24 mouse cellular contexts compared by ENCODE assay signal in the genomic region with DNA sequence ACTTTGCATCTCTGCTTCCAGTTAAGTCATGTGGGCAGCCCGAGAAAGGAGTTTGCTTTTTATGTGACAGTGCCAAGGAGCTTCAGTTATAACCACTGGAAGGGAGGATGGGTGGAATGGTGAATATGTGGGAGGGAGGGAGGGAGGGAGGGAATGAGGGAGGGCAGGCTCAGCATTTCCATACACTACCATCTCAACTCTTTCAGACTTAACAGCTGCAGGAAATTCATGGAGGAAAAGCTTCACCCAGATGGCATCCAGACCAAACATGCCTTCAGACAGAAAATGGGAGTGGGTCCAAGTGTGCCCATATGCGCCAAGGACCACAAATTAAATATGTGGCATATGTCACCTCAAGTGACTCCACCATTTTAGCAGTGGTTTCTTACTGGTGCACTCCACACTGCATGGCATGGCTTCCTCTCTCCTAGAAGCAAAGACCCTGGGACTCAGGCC.
A peak's percentile ranks its signal among the peaks of the same experiment; 100 is the strongest.
DNase-seq lines count a peak whose midpoint lies in the region; ATAC-seq and TF ChIP-seq lines count a peak whose summit lies in the region.
"Had no signal": no experiment of that assay in that cellular context is flagged by ENCODE, and none has a peak within 500 bp of the region (broad histone marks: within the 10 kb centered on the region; RNA-seq: fewer than 3 reads in every experiment).

No protein-coding gene starts in this region.

- H3K36me3 ChIP-seq in midbrain, postnatal 0 days (ENCODE audit: insufficient read depth, low read length): no peaks in the 10 kb centered on the region
- no peaks in the 10 kb centered on the region for H3K36me3 ChIP-seq in midbrain, embryonic 16.5 days (ENCODE audit: control insufficient read depth, insufficient read depth, low read length)
- no peaks in the 10 kb centered on the region for H3K36me3 ChIP-seq in limb, embryonic 15.5 days
- H3K36me3 ChIP-seq: heart, embryonic 15.5 days; neural tube, embryonic 15.5 days had no signal

- no peaks in the 10 kb centered on the region for H3K4me1 ChIP-seq in midbrain, postnatal 0 days (ENCODE audit: insufficient read depth, low read length)
- H3K4me1 ChIP-seq in midbrain, embryonic 16.5 days (ENCODE audit: control insufficient read depth, insufficient read depth, low read length): no peaks in the 10 kb centered on the region
- no peaks in the 10 kb centered on the region for H3K4me1 ChIP-seq in limb, embryonic 15.5 days
- H3K4me1 ChIP-seq: megakaryocyte, embryonic 14.5 days; neural tube, embryonic 15.5 days had no signal

- no peak overlapping the region for H3K4me3 ChIP-seq in midbrain, postnatal 0 days (ENCODE audit: low read depth, low read length)
- H3K4me3 ChIP-seq in midbrain, embryonic 16.5 days (ENCODE audit: low read depth, low read length): no peak overlapping the region
- H3K4me3 ChIP-seq in limb, embryonic 15.5 days: no peak overlapping the region
- H3K4me3 ChIP-seq: heart, embryonic 15.5 days; megakaryocyte, embryonic 14.5 days; neural tube, embryonic 15.5 days had no signal

- H3K9ac ChIP-seq in midbrain, postnatal 0 days (replicated peaks; ENCODE audit: low read length, poor library complexity, severe bottlenecking): no peak overlapping the region
- H3K9ac ChIP-seq in midbrain, embryonic 16.5 days (ENCODE audit: low read depth, low read length): no peak overlapping the region
- no peak overlapping the region for H3K9ac ChIP-seq in limb, embryonic 15.5 days
- H3K9ac ChIP-seq: heart, embryonic 15.5 days; neural tube, embryonic 15.5 days had no signal

- 90% methylated on average over 2 of the region's 2 CpGs for WGBS in midbrain, postnatal 0 days
- 85% methylated on average over 2 of the region's 2 CpGs for WGBS in midbrain, embryonic 16.5 days
- WGBS in limb, embryonic 15.5 days: 49% methylated on average over 2 of the region's 2 CpGs

- no peak overlapping the region for H3K4me2 ChIP-seq in midbrain, postnatal 0 days (ENCODE audit: low read depth, low read length, poor library complexity, severe bottlenecking)
- no peak overlapping the region for H3K4me2 ChIP-seq in midbrain, embryonic 16.5 days (ENCODE audit: low read length)
- no peak overlapping the region for H3K4me2 ChIP-seq in limb, embryonic 15.5 days
- H3K4me2 ChIP-seq: heart, embryonic 15.5 days; neural tube, embryonic 15.5 days had no signal

- H3K9me3 ChIP-seq in midbrain, postnatal 0 days (ENCODE audit: low read length): no peaks in the 10 kb centered on the region
- no peaks in the 10 kb centered on the region for H3K9me3 ChIP-seq in midbrain, embryonic 16.5 days (replicated peaks; ENCODE audit: control insufficient read depth, low read length, poor library complexity, severe bottlenecking)
- no peaks in the 10 kb centered on the region for H3K9me3 ChIP-seq in limb, embryonic 15.5 days
- H3K9me3 ChIP-seq: heart, embryonic 15.5 days; megakaryocyte, embryonic 14.5 days; neural tube, embryonic 15.5 days had no signal

- H3K27me3 ChIP-seq in midbrain, postnatal 0 days (ENCODE audit: insufficient read depth, low read length): no peaks in the 10 kb centered on the region
- no peaks in the 10 kb centered on the region for H3K27me3 ChIP-seq in midbrain, embryonic 16.5 days (ENCODE audit: control insufficient read depth, insufficient read depth, low read depth, low read length)
- no peaks in the 10 kb centered on the region for H3K27me3 ChIP-seq in limb, embryonic 15.5 days
- H3K27me3 ChIP-seq: heart, embryonic 15.5 days; megakaryocyte, embryonic 14.5 days; neural tube, embryonic 15.5 days had no signal

- no peak for TF ChIP-seq CTCF in midbrain, postnatal 0 days (IDR thresholded peaks at IDR 0.05)

- H3K27ac ChIP-seq in midbrain, postnatal 0 days (ENCODE audit: low read depth, low read length): no peak overlapping the region
- no peak overlapping the region for H3K27ac ChIP-seq in midbrain, embryonic 16.5 days (ENCODE audit: low read length)
- H3K27ac ChIP-seq in limb, embryonic 15.5 days: peak overlapping the region; percentile 43
- H3K27ac ChIP-seq: heart, embryonic 15.5 days; kidney, postnatal 0 days; neural tube, embryonic 15.5 days had no signal

- DNase-seq in cerebellum, adult 8-10 months: peak; percentile 7
- no peak for DNase-seq in cerebellum, adult 11-12 months
- DNase-seq in frontal cortex, postnatal 14 days (ENCODE audit: low spot score in 2 of 2): no peak
- DNase-seq in midbrain, postnatal 0 days (ENCODE audit: low spot score): peak; percentile 24
- DNase-seq in urinary bladder, postnatal 36 days (ENCODE audit: low spot score in 2 of 2): no peak
- DNase-seq: adrenal gland, postnatal 25 days; gastrocnemius, postnatal 14 days; heart, postnatal 4 days; liver; lung, postnatal 14 days; midbrain, embryonic 14.5 days; right cerebral cortex, postnatal 14 days; thymus, adult 18-20 months; thymus, postnatal 4 days had no signal

- peak; percentile 84 for ATAC-seq in frontal cortex, adult (ENCODE audit: low TSS enrichment)
- no peak for ATAC-seq in midbrain, postnatal 0 days (ENCODE audit: low FRiP score)
- ATAC-seq in midbrain, embryonic 16.5 days: no peak
- 0 out of 2 replicates have a peak, but pooled peaks have one; percentile 58 for ATAC-seq in limb, embryonic 15.5 days (ENCODE audit: insufficient number of reproducible peaks, low FRiP score, low TSS enrichment, low read depth)
- ATAC-seq: activated CD4-positive, CD25-positive, alpha-beta regulatory T cell, adult 4 months; CD4-positive, CD25-positive, alpha-beta regulatory T cell, adult 4 months; intestine, postnatal 0 days had no signal

Comparison
In these comparisons a context has a peak if more than half of its experiments do, and no peak if none do; other contexts are left out.
1. DNase-seq: peak in cerebellum, adult 8-10 months (single experiment) and midbrain, postnatal 0 days (single experiment); none in cerebellum, adult 11-12 months (single experiment), frontal cortex, postnatal 14 days (0 of 2) and urinary bladder, postnatal 36 days (0 of 2).
2. ATAC-seq: peak in frontal cortex, adult (single experiment) and limb, embryonic 15.5 days (single experiment); none in midbrain, postnatal 0 days (single experiment) and midbrain, embryonic 16.5 days (single experiment).